ENCODE assay signal across 9 mouse cellular contexts in genomic region chr4:98789861-98790311, GRCm38 (mm10). TPM values are rescaled to one million over a fixed set of nuclear protein-coding genes. Genes with fewer than 3 reads are reported as not detected.
DNase-seq lines count a peak whose midpoint lies in the region; ATAC-seq and TF ChIP-seq lines count a peak whose summit lies in the region.
"Had no signal": no experiment of that assay in that cellular context is flagged by ENCODE, and none has a peak within 500 bp of the region (broad histone marks: within the 10 kb centered on the region; RNA-seq: fewer than 3 reads in every experiment).

No protein-coding gene starts in this region.

- no peak for TF ChIP-seq POLR2A in thymus, adult 2 months (IDR thresholded peaks at IDR 0.05; ENCODE audit: control insufficient read depth, extremely low read depth, insufficient read depth, low read length, poor library complexity)

- no peak overlapping the region for H3K27ac ChIP-seq in thymus, adult 2 months (ENCODE audit: control insufficient read depth, insufficient read depth, low read length)
- H3K27ac ChIP-seq in heart, embryonic 16.5 days (ENCODE audit: low read length): peak overlapping the region; percentile 41; the same call in 1 of the 2 replicates
- no peak overlapping the region; the same call in 1 of the 2 replicates for H3K27ac ChIP-seq in limb, embryonic 11.5 days (replicated peaks; ENCODE audit: low read depth, low read length)
- H3K27ac ChIP-seq in midbrain, embryonic 16.5 days (ENCODE audit: low read length): no peak overlapping the region; the same call in 1 of the 2 replicates

- H3K9me3 ChIP-seq in heart, embryonic 16.5 days (replicated peaks; ENCODE audit: control insufficient read depth, low read length): no peaks in the 10 kb centered on the region
- H3K9me3 ChIP-seq in limb, embryonic 11.5 days (ENCODE audit: control insufficient read depth, low read length): no peaks in the 10 kb centered on the region
- H3K9me3 ChIP-seq in midbrain, embryonic 16.5 days (replicated peaks; ENCODE audit: control insufficient read depth, low read length, poor library complexity, severe bottlenecking): no peaks in the 10 kb centered on the region

- no peak overlapping the region for H3K9ac ChIP-seq in heart, embryonic 16.5 days (ENCODE audit: low read length)
- H3K9ac ChIP-seq in limb, embryonic 11.5 days (ENCODE audit: low read length): peak overlapping the region; percentile 34
- H3K9ac ChIP-seq in midbrain, embryonic 16.5 days (ENCODE audit: low read depth, low read length): no peak overlapping the region

- no peak for TF ChIP-seq CTCF in thymus, adult 2 months (IDR thresholded peaks at IDR 0.05; ENCODE audit: borderline replicate concordance, control insufficient read depth, extremely low read depth, insufficient read depth, low read length, poor library complexity)

- H3K27me3 ChIP-seq in thymus, adult 2 months (ENCODE audit: control insufficient read depth, insufficient read depth, low read length): no peaks in the 10 kb centered on the region
- H3K27me3 ChIP-seq in heart, embryonic 16.5 days (ENCODE audit: control insufficient read depth, insufficient read depth, low read length): no peaks in the 10 kb centered on the region
- H3K27me3 ChIP-seq in limb, embryonic 11.5 days (ENCODE audit: control insufficient read depth, insufficient read depth, low read length): no peaks in the 10 kb centered on the region
- H3K27me3 ChIP-seq in midbrain, embryonic 16.5 days (ENCODE audit: control insufficient read depth, insufficient read depth, low read depth, low read length): no peaks in the 10 kb centered on the region
- H3K27me3 ChIP-seq: Patski had no signal

- peak overlapping the region; percentile 66 for H3K4me2 ChIP-seq in heart, embryonic 16.5 days (ENCODE audit: low read depth, low read length)
- H3K4me2 ChIP-seq in limb, embryonic 11.5 days (ENCODE audit: low read depth, severe bottlenecking): peak overlapping the region; percentile 37
- peak overlapping the region; percentile 45 for H3K4me2 ChIP-seq in midbrain, embryonic 16.5 days (ENCODE audit: low read length)

- peak; percentile 4 for DNase-seq in thymus, adult 2 months
- DNase-seq in thymus, postnatal 25 days: no peak
- peak; percentile 50 for DNase-seq in limb, embryonic 11.5 days (ENCODE audit: low spot score)
- no peak for DNase-seq in frontal cortex, postnatal 25 days (ENCODE audit: low spot score in 2 of 2)
- no peak for DNase-seq in layer of hippocampus, adult 11-12 months (ENCODE audit: low spot score)
- no peak for DNase-seq in gastrocnemius, adult 8-10 months (ENCODE audit: low spot score in 2 of 2)

- H3K36me3 ChIP-seq in thymus, adult 2 months (ENCODE audit: control insufficient read depth, insufficient read depth, low read length): no peaks in the 10 kb centered on the region
- H3K36me3 ChIP-seq in heart, embryonic 16.5 days (ENCODE audit: control insufficient read depth, insufficient read depth): no peaks in the 10 kb centered on the region
- no peaks in the 10 kb centered on the region for H3K36me3 ChIP-seq in limb, embryonic 11.5 days (ENCODE audit: control insufficient read depth, insufficient read depth, low read length)
- H3K36me3 ChIP-seq in midbrain, embryonic 16.5 days (ENCODE audit: control insufficient read depth, insufficient read depth, low read length): no peaks in the 10 kb centered on the region

- ATAC-seq in heart, embryonic 16.5 days (replicated peaks; ENCODE audit: extremely low read depth, insufficient read depth, low FRiP score): 0 out of 2 replicates have a peak, but pooled peaks have one; percentile 28
- ATAC-seq in limb, embryonic 11.5 days (ENCODE audit: insufficient number of reproducible peaks, low FRiP score, low TSS enrichment, low read depth): no peak
- 0 out of 2 replicates have a peak, but pooled peaks have one; percentile 43 for ATAC-seq in midbrain, embryonic 16.5 days
- ATAC-seq: Patski had no signal

- no peaks in the 10 kb centered on the region for H3K4me1 ChIP-seq in thymus, adult 2 months (replicated peaks; ENCODE audit: control insufficient read depth, insufficient read depth, low read length)
- peaks cover 8% of the 10 kb centered on the region for H3K4me1 ChIP-seq in heart, embryonic 16.5 days (ENCODE audit: control insufficient read depth, insufficient read depth, low read length)
- peaks cover 16% of the 10 kb centered on the region for H3K4me1 ChIP-seq in limb, embryonic 11.5 days (ENCODE audit: control insufficient read depth, insufficient read depth, low read length)
- H3K4me1 ChIP-seq in midbrain, embryonic 16.5 days (ENCODE audit: control insufficient read depth, insufficient read depth, low read length): no peaks in the 10 kb centered on the region; the same call in 1 of the 2 replicates

- no peak overlapping the region for H3K4me3 ChIP-seq in thymus, adult 2 months (ENCODE audit: control insufficient read depth, insufficient read depth, low read length)
- peak overlapping the region; percentile 46 for H3K4me3 ChIP-seq in heart, embryonic 16.5 days (ENCODE audit: low read length)
- H3K4me3 ChIP-seq in limb, embryonic 11.5 days (ENCODE audit: low read depth, low read length): 0 out of 2 replicates have a peak overlapping the region, but pooled peaks have one; percentile 3
- H3K4me3 ChIP-seq in midbrain, embryonic 16.5 days (ENCODE audit: low read depth, low read length): peak overlapping the region; percentile 15

- 9% methylated on average over 10 of the region's 10 CpGs for WGBS in thymus, adult 2 months
- WGBS in heart, embryonic 16.5 days: 5% methylated on average over 10 of the region's 10 CpGs
- 11% methylated on average over 10 of the region's 10 CpGs for WGBS in limb, embryonic 11.5 days
- 10% methylated on average over 10 of the region's 10 CpGs for WGBS in midbrain, embryonic 16.5 days

RNA-seq across cellular contexts. Expression of gene Kank4, which starts 27.5 kb away (rescaled TPM):
- polyA plus RNA-seq in thymus, adult 2 months (2012; rRNA removed): 0.14 and 0.31 TPM in 2 replicates
- 0.50 and 0.75 TPM in 2 replicates for polyA plus RNA-seq in heart, embryonic 16.5 days (2015; fragmentation: Nextera tagmentation; extraction: Ambion mirVana)
- polyA plus RNA-seq in limb, embryonic 11.5 days (2014; fragmentation: Nextera tagmentation; extraction: Ambion mirVana): 3.0 and 3.6 TPM in 2 replicates
- polyA plus RNA-seq in midbrain, embryonic 16.5 days (2015; fragmentation: Nextera tagmentation; extraction: Ambion mirVana): 0.20 and 0.26 TPM in 2 replicates
- 1 to 10 TPM in 2 of 4 experiments, under 1 TPM in 2; 0.43 to 1.4 (median 0.86) TPM for total RNA-seq in gastrocnemius, adult 8-10 months (2022)
- polyA plus RNA-seq: Patski had no signal

RNA-seq across cellular contexts. Expression of gene I0C0044D17Rik, which starts 33.8 kb away (rescaled TPM):
- not detected in 2 replicates for polyA plus RNA-seq in thymus, adult 2 months (2012; rRNA removed)
- polyA plus RNA-seq in heart, embryonic 16.5 days (2015; fragmentation: Nextera tagmentation; extraction: Ambion mirVana): not detected in 2 replicates
- not detected in 2 replicates for polyA plus RNA-seq in limb, embryonic 11.5 days (2014; fragmentation: Nextera tagmentation; extraction: Ambion mirVana)
- not detected in 2 replicates for polyA plus RNA-seq in midbrain, embryonic 16.5 days (2015; fragmentation: Nextera tagmentation; extraction: Ambion mirVana)
- not detected for total RNA-seq in gastrocnemius, adult 8-10 months (2022)
- polyA plus RNA-seq: Patski had no signal

Comparison
In these comparisons a context has a peak if more than half of its experiments do, and no peak if none do; other contexts are left out.
1. DNase-seq: peak in thymus, adult 2 months (single experiment) and limb, embryonic 11.5 days (single experiment); none in thymus, postnatal 25 days (single experiment), frontal cortex, postnatal 25 days (0 of 2), layer of hippocampus, adult 11-12 months (single experiment) and gastrocnemius, adult 8-10 months (0 of 2).
2. Peak in every context shown above with its lines, with median percentiles within 50 percentile points of each other: H3K4me2 ChIP-seq.